Mouse (Mus musculus): ENCODE results near the gene Bicc1.

GRCm38 (mm10) chr10:71138852-71139197 lies 20.7 kb downstream of the Bicc1 start:
- TF ChIP-seq GATA1 (IDR thresholded peaks at IDR 0.05; ENCODE audit: borderline replicate concordance, low read length) (no peak), FLI1 (IDR thresholded peaks at IDR 0.05; ENCODE audit: low read length) (no peak)
